Mouse (Mus musculus): ENCODE results near the gene Dolk. TPM values are rescaled to one million over a fixed set of nuclear protein-coding genes. Genes with fewer than 3 reads are reported as not detected.

Dolk gene
- polyA plus RNA-seq, 1 experiment from 2014 or later = 26.9 TPM

Other genes starting within 250 kb of the Dolk start
- 18.7 and 25.0 TPM in 2 replicates for gene Wdr34, start 237.5 kb downstream of the Dolk start, polyA plus RNA-seq (2015; fragmentation: Nextera tagmentation; extraction: Ambion mirVana)
- 194 and 206 TPM in 2 replicates for gene Set, start 229.0 kb downstream of the Dolk start, polyA plus RNA-seq (2015; fragmentation: Nextera tagmentation; extraction: Ambion mirVana)
- gene Pkn3, start 208.7 kb downstream of the Dolk start, polyA plus RNA-seq (2015; fragmentation: Nextera tagmentation; extraction: Ambion mirVana) = 11.0 and 11.1 TPM in 2 replicates
- 25.8 and 31.3 TPM in 2 replicates for gene Zdhhc12, start 192.7 kb downstream of the Dolk start, polyA plus RNA-seq (2015; fragmentation: Nextera tagmentation; extraction: Ambion mirVana)
- 5.0 and 6.8 TPM in 2 replicates for gene Zer1, start 161.7 kb downstream of the Dolk start, polyA plus RNA-seq (2015; fragmentation: Nextera tagmentation; extraction: Ambion mirVana)
- 5.6 and 6.4 TPM in 2 replicates for gene Tbc1d13, start 152.6 kb downstream of the Dolk start, polyA plus RNA-seq (2015; fragmentation: Nextera tagmentation; extraction: Ambion mirVana)
- 33.9 and 35.1 TPM in 2 replicates for gene Endog, start 114.8 kb downstream of the Dolk start, polyA plus RNA-seq (2015; fragmentation: Nextera tagmentation; extraction: Ambion mirVana)
- 27.3 and 36.3 TPM in 2 replicates for gene Spout1, start 107.9 kb downstream of the Dolk start, polyA plus RNA-seq (2015; fragmentation: Nextera tagmentation; extraction: Ambion mirVana)
- 21.1 and 22.1 TPM in 2 replicates for gene Kyat1, start 80.5 kb downstream of the Dolk start, polyA plus RNA-seq (2015; fragmentation: Nextera tagmentation; extraction: Ambion mirVana)
- gene Lrrc8a, start 48.6 kb downstream of the Dolk start, polyA plus RNA-seq (2015; fragmentation: Nextera tagmentation; extraction: Ambion mirVana) = 37.7 and 40.0 TPM in 2 replicates
- 0.33 and 0.38 TPM in 2 replicates for gene Gm28035, start 45.8 kb downstream of the Dolk start, polyA plus RNA-seq (2015; fragmentation: Nextera tagmentation; extraction: Ambion mirVana)
- 8.4 and 10.1 TPM in 2 replicates for gene Phyhd1, start 20.1 kb downstream of the Dolk start, polyA plus RNA-seq (2015; fragmentation: Nextera tagmentation; extraction: Ambion mirVana)
- gene Gm28038, start 5.3 kb downstream of the Dolk start, polyA plus RNA-seq (2015; fragmentation: Nextera tagmentation; extraction: Ambion mirVana) = not detected in 2 replicates
- gene Nup188, start 63 bp upstream of the Dolk start, polyA plus RNA-seq (2015; fragmentation: Nextera tagmentation; extraction: Ambion mirVana) = 15.8 and 23.4 TPM in 2 replicates
- gene Sh3glb2, start 73.0 kb upstream of the Dolk start, polyA plus RNA-seq (2015; fragmentation: Nextera tagmentation; extraction: Ambion mirVana) = 105 and 140 TPM in 2 replicates
- 32.6 and 35.5 TPM in 2 replicates for gene Miga2, start 77.9 kb upstream of the Dolk start, polyA plus RNA-seq (2015; fragmentation: Nextera tagmentation; extraction: Ambion mirVana)
- gene Dolpp1, start 105.9 kb upstream of the Dolk start, polyA plus RNA-seq (2015; fragmentation: Nextera tagmentation; extraction: Ambion mirVana) = 19.5 and 25.2 TPM in 2 replicates
- gene Crat, start 129.5 kb upstream of the Dolk start, polyA plus RNA-seq (2015; fragmentation: Nextera tagmentation; extraction: Ambion mirVana) = 108 and 109 TPM in 2 replicates
- gene Ptpa, start 129.7 kb upstream of the Dolk start, polyA plus RNA-seq (2015; fragmentation: Nextera tagmentation; extraction: Ambion mirVana) = 102 and 119 TPM in 2 replicates
- 1.7 and 2.0 TPM in 2 replicates for gene Ier5l, start 187.9 kb upstream of the Dolk start, polyA plus RNA-seq (2015; fragmentation: Nextera tagmentation; extraction: Ambion mirVana)